Mouse (Mus musculus) olfactory bulb, adult 2 months (tissue): ENCODE results near the gene Bmpr1b.

Experiments
- CTCF ChIP-seq: fragments of 200-500 bp; IDR thresholded peaks from 2 replicates; pipeline ENCODE4 v1.5.1; 2012; ENCODE audit warnings: low read depth, mild to moderate bottlenecking, low read length, moderate library complexity; ENCODE audit not compliant: insufficient read depth
- POLR2A ChIP-seq: fragments of 200-500 bp; IDR thresholded peaks from 2 replicates; pipeline ENCODE4 v1.6.1; 2012; ENCODE audit warnings: mild to moderate bottlenecking, low read depth, low read length, moderate library complexity; ENCODE audit not compliant: insufficient read depth

DNA sequence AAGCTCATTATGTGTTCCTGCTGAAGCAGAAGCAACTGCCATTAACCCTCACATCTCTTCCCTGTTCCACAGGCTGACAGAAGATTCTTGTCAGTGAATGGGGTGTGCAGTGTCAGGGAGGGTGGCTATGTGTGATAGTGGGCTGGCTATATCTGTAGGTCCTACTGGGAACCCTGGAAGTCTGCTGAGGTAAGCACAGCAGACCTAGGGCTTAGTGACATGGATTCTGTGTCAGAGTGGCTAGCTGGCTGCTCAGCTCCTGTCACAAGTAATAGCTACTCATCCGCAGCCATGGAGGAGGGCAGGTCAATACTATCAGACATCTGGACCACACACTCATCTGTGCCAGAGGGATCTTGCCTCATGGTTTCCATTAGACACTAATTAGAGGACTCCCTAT is 354.4 kb downstream of the Bmpr1b start:
- TF ChIP-seq POLR2A (no peak), CTCF (no peak)
